Mouse (Mus musculus) bone marrow, adult 2 months (tissue): Measurements from ENCODE around the gene Eef1e1. TPM values are rescaled to one million over a fixed set of nuclear protein-coding genes. Genes with fewer than 3 reads are reported as not detected.

Source experiments
- H3K27ac ChIP-seq: fragments of 200-500 bp; 2 replicates; pipeline ENCODE4 v1.5.1; 2012; ENCODE audit warnings: low read depth, mild to moderate bottlenecking, control low read depth, inconsistent platforms, low read length; ENCODE audit not compliant: control insufficient read depth, poor library complexity, insufficient read depth
- H3K4me1 ChIP-seq: fragments of 200-500 bp; 2 replicates; pipeline ENCODE4 v1.6.1; 2011; ENCODE audit warnings: low read length; ENCODE audit not compliant: control insufficient read depth, insufficient read depth
- H3K4me3 ChIP-seq: fragments of 200-500 bp; replicated peaks from 2 replicates; pipeline ENCODE3; 2011; ENCODE audit warnings: mild to moderate bottlenecking, low read depth, low read length, control low read depth; ENCODE audit not compliant: control insufficient read depth
- CTCF ChIP-seq: fragments of 200-500 bp; IDR thresholded peaks from 2 replicates; pipeline ENCODE4 v1.5.1; 2011; ENCODE audit warnings: low read length, control low read depth; ENCODE audit not compliant: control insufficient read depth, insufficient read depth
- POLR2A ChIP-seq: fragments of 200-500 bp; IDR thresholded peaks from 2 replicates; pipeline ENCODE4 v1.6.1; 2011; ENCODE audit warnings: low read depth, mild to moderate bottlenecking, control low read depth, low read length, borderline replicate concordance; ENCODE audit not compliant: control insufficient read depth
- WGBS: fragments of 180-500 bp; shearing (Covaris S2); methylation state at CpG from one replicate; pipeline ENCODE4 v1.1.7; 2018; 5-methylcytosine and 5-hydroxymethylcytosine counted together
- polyA plus RNA-seq: library from polyadenylated mRNA; stranded (reverse); fragments of >200 nt; gene quantifications from 2 replicates; pipeline ENCODE4 v1.2.4, GENCODE M21; 2011; ENCODE audit warnings: low replicate concordance; ENCODE audit not compliant: missing spikeins, insufficient read depth, insufficient read length

The Eef1e1 gene
- polyA plus RNA-seq, 1 experiment = 25.1 TPM

DNA sequence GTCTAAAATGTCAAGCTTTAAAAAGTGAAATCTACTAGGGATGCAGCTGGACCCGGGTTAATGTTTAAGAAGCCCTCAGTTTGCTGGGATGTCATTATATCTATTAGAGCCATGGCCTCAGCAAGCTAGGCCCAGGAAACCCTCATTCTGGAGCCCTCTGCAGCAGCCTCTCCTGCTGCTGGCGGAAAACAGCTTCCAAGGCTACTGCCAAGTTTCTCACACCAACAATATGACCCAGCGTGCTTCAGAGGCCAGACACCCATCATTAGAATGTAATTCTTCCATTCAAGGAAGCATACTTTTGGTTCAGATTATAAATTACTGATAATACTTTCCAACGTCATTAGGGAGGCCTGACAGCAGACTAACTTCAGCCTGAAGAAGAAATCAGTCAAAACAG lies 42.0 kb downstream of the Eef1e1 start:
- TF ChIP-seq POLR2A (no peak), CTCF (no peak)
- WGBS = 71% methylated on average over 4 of the region's 4 CpGs
- Histone ChIP-seq H3K4me3 (no peak overlapping the region), H3K27ac (no peak overlapping the region), H3K4me1 (no peaks in the 10 kb centered on the region)

DNA sequence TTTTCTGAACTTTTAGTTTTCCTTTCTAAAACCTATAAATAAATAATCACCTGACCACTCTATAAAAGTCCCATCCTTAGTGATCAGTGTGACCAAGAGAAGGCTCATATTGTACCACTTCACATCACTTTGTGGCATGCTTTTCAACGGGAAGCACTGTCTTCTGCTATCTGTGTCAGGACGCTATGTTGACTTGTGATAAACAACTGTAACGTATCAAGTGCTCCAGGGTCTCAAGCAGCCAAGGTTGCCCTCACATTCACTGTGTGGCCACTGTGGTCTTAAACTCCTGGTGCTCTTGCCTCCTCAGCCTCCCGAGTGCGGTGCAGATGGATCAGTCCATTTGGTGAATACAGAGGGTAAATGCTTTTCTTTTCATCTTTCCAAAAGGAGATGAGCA lies 43.2 kb downstream of the Eef1e1 start:
- Histone ChIP-seq H3K27ac (no peak overlapping the region), H3K4me1 (no peaks in the 10 kb centered on the region), H3K4me3 (no peak overlapping the region)
- TF ChIP-seq POLR2A = no peak
- no peak for TF ChIP-seq CTCF
- WGBS = 61% methylated on average over 5 of the region's 5 CpGs

DNA sequence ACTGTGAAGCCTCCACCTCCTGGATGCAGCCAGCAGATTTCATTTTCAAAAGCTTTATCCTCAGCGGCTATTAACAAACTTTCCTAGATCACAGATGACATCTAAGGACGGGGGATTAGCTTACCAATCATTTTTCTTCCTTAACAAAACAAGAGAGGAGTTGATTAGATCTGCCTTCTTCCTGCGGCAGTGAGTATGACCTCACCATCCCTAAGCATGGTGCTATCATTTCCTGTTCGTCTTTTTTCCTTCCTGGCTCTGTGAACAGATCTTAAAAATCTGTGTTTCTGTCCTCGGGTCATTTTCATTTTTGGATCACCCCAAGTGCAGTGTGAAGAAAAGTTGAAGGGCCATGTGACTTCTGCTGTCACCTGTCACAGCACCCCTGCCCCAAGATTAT lies 44.6 kb downstream of the Eef1e1 start:
- TF ChIP-seq CTCF = no peak
- TF ChIP-seq POLR2A = no peak
- WGBS = 43% methylated on average over 5 of the region's 5 CpGs
- Histone ChIP-seq H3K27ac (no peak overlapping the region), H3K4me3 (no peak overlapping the region), H3K4me1 (no peaks in the 10 kb centered on the region)

DNA sequence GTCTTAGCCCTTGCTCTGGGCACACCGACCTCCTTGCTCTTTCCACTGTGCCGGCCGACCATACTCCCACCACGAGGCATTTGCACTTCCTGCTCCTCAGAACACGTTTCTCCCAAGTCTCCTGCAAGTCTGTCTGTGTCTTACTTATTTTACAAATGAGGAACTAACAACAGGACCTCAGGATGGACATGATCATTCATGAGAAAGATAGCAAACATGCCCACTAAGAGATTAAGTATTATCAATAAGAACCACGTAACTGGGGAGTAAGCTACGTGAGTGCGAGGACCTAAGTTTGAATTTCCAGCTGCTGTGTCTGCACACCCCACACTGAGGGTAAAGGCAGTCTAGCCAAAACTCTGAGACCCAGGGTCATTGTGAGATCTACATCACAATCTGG lies 45.3 kb downstream of the Eef1e1 start:
- no peak for TF ChIP-seq CTCF
- no peak for TF ChIP-seq POLR2A
- Histone ChIP-seq H3K27ac (no peak overlapping the region), H3K4me1 (no peaks in the 10 kb centered on the region), H3K4me3 (no peak overlapping the region)
- 37% methylated on average over 8 of the region's 8 CpGs for WGBS

DNA sequence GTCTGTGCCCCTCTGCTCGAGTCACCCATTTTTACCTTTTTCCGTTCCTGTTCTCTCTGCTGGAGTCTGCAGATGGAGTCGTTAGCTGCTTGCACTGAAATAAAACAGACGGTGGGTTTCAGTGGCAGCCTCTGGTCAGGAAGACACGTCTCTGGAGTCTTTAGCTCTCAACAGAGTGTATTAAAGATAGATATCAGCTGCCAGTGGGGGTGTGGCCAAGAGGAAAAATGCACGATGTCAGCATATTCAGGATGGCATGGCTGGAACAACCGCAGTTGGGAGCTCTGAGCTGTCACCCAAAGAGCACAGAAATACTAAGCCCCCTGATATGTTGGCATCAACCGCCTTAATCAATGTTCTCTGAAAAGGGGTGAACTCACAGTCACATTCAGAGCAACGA lies 46.2 kb downstream of the Eef1e1 start:
- TF ChIP-seq POLR2A = no peak
- no peak for TF ChIP-seq CTCF
- no peaks in the 10 kb centered on the region for H3K4me1 ChIP-seq
- H3K4me3 ChIP-seq = no peak overlapping the region
- WGBS = 93% methylated on average over 9 of the region's 9 CpGs
- H3K27ac ChIP-seq = no peak overlapping the region

DNA sequence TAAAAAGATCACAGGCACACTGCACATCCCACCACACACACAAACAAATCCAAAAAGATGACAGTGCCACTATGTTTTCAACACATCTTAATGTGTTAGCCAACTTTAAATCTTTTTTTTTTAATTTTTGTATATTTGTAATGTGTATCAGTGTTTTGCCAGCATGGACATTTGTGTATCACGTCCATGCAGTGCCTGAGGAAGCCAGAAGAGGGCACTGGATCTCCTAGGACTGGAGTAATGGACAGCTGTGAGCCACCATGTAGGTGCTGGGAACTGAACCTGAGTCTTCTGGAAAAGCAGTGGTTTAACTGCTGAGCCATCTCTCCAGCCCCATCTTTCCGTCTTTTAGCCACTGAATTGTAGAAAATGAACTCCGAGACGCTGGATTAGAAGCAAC lies 46.7 kb downstream of the Eef1e1 start:
- no peak overlapping the region for H3K27ac ChIP-seq
- H3K4me1 ChIP-seq = no peaks in the 10 kb centered on the region
- WGBS = 90% methylated on average over 4 of the region's 4 CpGs
- H3K4me3 ChIP-seq = no peak overlapping the region
- 0 out of 2 replicates have a peak, but pooled peaks have one; percentile 13 for TF ChIP-seq CTCF
- TF ChIP-seq POLR2A = no peak

DNA sequence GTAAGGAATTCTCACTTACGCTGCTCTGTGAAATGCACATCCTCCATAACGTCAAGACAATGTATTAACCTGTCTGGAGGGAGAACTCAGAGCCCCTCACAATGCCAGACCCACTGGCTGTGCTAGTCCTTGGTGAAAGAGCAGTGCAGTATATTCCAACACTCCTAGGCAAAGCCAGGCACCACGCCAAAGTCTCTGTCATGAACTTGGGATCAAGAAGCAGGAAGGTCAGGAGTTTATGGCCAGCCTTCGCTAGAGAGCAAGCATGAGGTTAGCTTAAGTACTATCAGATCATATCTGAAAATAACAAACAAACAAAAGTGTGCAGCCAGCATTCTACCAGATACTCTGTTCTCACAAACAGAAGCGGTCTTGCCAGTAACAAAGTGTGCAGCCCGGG lies 48.5 kb downstream of the Eef1e1 start:
- WGBS = 81% methylated on average over 6 of the region's 6 CpGs
- no peaks in the 10 kb centered on the region for H3K4me1 ChIP-seq
- no peak for TF ChIP-seq POLR2A
- no peak for TF ChIP-seq CTCF
- no peak overlapping the region for H3K4me3 ChIP-seq
- no peak overlapping the region for H3K27ac ChIP-seq

DNA sequence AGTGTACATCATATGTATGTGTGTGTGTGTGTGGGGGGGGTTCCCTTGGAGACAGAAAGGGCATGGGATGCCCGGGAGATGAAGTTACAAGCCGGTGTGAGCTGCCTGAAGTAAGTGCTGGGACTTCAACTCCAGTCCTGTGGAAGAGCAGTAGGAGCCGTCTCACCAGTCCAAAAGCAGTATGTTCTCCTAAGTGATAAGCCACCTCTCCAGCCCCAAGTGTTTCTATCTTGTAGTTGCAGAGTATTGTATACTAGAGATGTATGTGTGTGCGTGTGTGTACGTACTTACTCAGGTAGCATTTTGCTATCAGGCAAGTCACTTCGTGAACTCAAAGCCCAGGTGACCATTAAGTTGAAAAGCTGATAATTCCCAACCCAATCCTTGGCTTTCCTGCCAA lies 51.7 kb downstream of the Eef1e1 start:
- no peak overlapping the region for H3K27ac ChIP-seq
- no peaks in the 10 kb centered on the region for H3K4me1 ChIP-seq
- WGBS = 73% methylated on average over 6 of the region's 6 CpGs
- TF ChIP-seq POLR2A (no peak), CTCF (no peak)
- H3K4me3 ChIP-seq = no peak overlapping the region

DNA sequence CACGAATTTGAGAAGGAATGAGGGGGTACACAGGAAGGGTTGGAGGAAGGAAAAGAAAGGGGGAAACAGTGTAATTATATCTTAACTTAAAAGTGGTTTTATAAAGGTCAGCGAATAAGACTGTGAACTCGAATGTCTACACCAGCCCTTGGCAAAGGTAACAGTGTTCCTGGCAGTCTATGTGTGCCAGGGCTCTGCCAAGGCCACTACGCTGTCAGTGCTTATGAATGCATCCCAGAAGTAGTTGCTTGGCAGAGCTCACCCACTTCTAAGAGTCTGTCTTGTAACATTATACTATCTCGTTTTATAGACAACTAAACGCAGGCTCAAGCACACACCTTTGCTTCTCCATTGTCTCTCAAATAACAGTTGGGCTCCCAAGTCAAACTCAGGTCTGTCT lies 53.5 kb downstream of the Eef1e1 start:
- H3K4me1 ChIP-seq = no peaks in the 10 kb centered on the region
- no peak overlapping the region for H3K4me3 ChIP-seq
- 79% methylated on average over 6 of the region's 6 CpGs for WGBS
- no peak overlapping the region for H3K27ac ChIP-seq
- no peak for TF ChIP-seq CTCF
- TF ChIP-seq POLR2A = no peak
